Mouse (Mus musculus) erythroblast, embryonic 14.5 days (primary cell): ENCODE results near the gene Hlcs. TPM values are rescaled to one million over a fixed set of nuclear protein-coding genes. Genes with fewer than 3 reads are reported as not detected.
"Not testable (repeated sequence)": the region's sequence is repeated elsewhere in the genome, so short reads cannot be mapped to it uniquely, and the experiment has no call there.

ENCODE experiments used
- H3K27me3 ChIP-seq: 2 replicates; pipeline ENCODE4 v1.6.1; 2012; ENCODE audit warnings: inconsistent platforms; ENCODE audit not compliant: control insufficient read depth
- H3K36me3 ChIP-seq: 2 replicates; pipeline ENCODE4 v1.6.1; 2012; ENCODE audit warnings: mild to moderate bottlenecking, inconsistent platforms; ENCODE audit not compliant: control insufficient read depth
- H3K4me1 ChIP-seq: 2 replicates; pipeline ENCODE4 v1.6.1; 2012; ENCODE audit warnings: inconsistent platforms; ENCODE audit not compliant: control insufficient read depth
- H3K4me3 ChIP-seq: replicated peaks from 2 replicates; pipeline ENCODE3; 2012; ENCODE audit warnings: moderate library complexity, mild to moderate bottlenecking, inconsistent platforms
- H3K9me3 ChIP-seq: 2 replicates; pipeline ENCODE4 v1.6.1; 2012; ENCODE audit warnings: low read length, inconsistent platforms, mixed read lengths; ENCODE audit not compliant: control insufficient read depth
- GATA1 ChIP-seq: IDR thresholded peaks from 2 replicates; pipeline ENCODE4 v1.6.1; 2012; ENCODE audit warnings: low read length, inconsistent platforms, mixed read lengths
- TAL1 ChIP-seq: IDR thresholded peaks from 3 replicates; pipeline ENCODE4 v1.6.1; 2012; ENCODE audit warnings: low read length, inconsistent platforms, mixed read lengths
- polyA plus RNA-seq: library from polyadenylated mRNA; stranded (reverse); fragments of >175 nt; gene quantifications from 2 replicates; pipeline ENCODE4 v1.2.3, GENCODE M21; 2012

The Hlcs gene
- polyA plus RNA-seq, 1 experiment: 0.06 TPM

GRCm38 (mm10) chr16:94349588-94350286, 36.4 kb upstream of the Hlcs start:
- TF ChIP-seq TAL1 (no peak), GATA1 (no peak)
- Histone ChIP-seq H3K36me3 (no peaks in the 10 kb centered on the region), H3K4me3 (no peak overlapping the region), H3K4me1 (no peaks in the 10 kb centered on the region), H3K9me3 (no peaks in the 10 kb centered on the region), H3K27me3 (no peaks in the 10 kb centered on the region)

DNA sequence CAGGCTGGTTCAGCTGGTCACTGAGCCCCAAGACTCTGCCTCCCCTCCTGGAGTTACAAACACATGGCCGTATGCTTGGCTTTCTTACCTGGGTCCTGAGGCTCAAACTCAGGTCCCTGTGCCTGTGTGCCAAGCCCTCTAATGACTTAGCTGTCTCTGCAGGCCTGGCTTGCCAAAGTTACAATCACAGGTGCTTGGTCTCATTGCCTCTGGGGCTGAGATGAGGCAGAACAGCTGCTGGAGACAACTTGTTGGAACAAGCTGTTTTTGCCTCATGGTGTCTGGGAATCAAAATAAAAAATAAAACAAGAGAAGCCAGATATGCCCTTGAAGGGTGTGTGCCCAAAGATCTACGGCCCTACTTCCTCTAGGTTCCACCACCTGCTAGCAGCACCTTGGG, 35.4 kb upstream of the Hlcs start:
- Histone ChIP-seq H3K4me1 (no peaks in the 10 kb centered on the region), H3K36me3 (no peaks in the 10 kb centered on the region), H3K4me3 (no peak overlapping the region), H3K9me3 (no peaks in the 10 kb centered on the region), H3K27me3 (no peaks in the 10 kb centered on the region)
- TF ChIP-seq TAL1 (no peak), GATA1 (no peak)

DNA sequence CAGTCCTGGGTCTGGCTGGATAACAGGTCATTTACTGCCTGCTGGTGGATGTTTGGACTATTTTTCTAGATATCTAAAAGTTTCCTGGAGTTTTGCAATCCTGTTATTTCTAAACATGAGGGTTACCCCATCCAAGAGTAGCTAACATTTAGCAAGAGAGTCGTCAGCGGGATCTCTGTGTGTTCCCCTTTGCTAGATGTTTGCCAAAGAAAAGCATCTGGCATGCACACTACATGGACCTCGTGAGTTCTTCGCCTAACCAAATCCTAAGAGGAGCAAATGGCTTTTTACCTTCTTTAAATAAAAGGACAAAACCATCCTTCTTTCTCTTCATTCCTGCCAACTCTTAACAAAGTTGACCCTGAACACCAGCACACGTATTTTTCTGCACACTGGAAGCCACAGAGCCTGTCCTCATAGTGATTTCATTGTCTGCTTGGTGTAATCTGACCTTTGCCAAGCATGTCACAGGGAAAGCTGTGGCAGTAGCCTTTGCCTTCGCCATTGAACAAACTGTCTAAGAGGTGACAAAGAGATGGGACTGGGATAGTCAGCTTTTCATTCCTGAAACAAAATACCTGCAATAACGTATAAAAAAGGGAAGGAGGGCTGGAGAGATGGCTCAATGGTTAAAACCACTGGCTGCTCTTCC, 33.8 kb upstream of the Hlcs start:
- H3K27me3 ChIP-seq: no peaks in the 10 kb centered on the region
- no peak overlapping the region for H3K4me3 ChIP-seq
- no peaks in the 10 kb centered on the region for H3K9me3 ChIP-seq
- no peaks in the 10 kb centered on the region for H3K4me1 ChIP-seq
- H3K36me3 ChIP-seq: no peaks in the 10 kb centered on the region
- TF ChIP-seq TAL1: no peak
- no peak for TF ChIP-seq GATA1

GRCm38 (mm10) chr16:94345733-94346132, 32.4 kb upstream of the Hlcs start:
- H3K9me3 ChIP-seq: no peaks in the 10 kb centered on the region
- TF ChIP-seq GATA1 (no peak), TAL1 (no peak)
- no peaks in the 10 kb centered on the region for H3K4me1 ChIP-seq
- no peaks in the 10 kb centered on the region for H3K27me3 ChIP-seq
- no peak overlapping the region for H3K4me3 ChIP-seq
- no peaks in the 10 kb centered on the region for H3K36me3 ChIP-seq

DNA sequence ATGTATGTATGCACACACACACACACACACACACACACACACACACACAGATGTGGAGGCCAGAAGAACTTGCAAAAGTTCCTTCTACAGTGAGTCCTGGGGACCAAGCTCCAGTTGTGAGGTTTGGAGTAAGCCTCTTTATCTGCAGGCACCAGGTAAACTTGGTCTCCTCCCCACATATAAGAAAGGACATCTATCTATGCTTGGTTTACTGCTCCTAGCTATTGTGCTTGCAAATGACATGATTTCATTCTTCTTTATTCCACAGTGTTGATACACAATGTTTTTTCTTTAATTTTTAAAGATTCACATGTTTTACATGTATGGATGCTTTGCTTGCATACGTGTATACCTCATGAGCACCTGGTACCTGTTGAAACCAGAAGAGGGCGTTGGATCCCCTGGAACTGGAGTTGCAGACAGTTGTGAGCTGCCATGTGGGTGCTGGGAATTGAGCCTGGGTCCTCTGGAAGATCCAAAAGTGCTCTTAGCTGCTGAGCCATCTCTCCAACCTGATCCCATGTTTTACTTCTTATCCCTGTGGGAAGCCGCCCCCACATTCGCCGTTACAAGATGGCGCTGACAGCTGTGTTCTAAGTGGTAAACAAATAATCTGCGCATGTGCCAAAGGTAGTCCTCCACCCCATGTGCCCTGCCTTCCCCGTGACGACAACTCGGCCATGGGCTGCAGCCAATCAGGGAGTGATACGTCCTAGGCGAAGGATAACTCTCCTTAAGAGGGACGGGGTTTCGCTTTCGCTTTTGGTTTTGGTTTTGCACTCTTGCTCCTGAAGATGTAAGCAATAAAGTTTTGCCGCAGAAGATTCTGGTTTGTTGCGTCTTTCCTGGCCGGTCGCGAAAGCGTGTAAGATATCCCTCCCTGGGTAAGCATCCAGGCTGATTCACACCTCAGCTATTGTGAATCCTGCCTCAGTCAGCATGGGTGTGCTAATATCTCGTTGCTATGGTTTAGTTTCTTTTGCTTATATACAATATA, 26.1 kb upstream of the Hlcs start:
- H3K27me3 ChIP-seq, H3K9me3 ChIP-seq, H3K4me1 ChIP-seq, H3K36me3 ChIP-seq, H3K4me3 ChIP-seq: not testable (repeated sequence)

DNA sequence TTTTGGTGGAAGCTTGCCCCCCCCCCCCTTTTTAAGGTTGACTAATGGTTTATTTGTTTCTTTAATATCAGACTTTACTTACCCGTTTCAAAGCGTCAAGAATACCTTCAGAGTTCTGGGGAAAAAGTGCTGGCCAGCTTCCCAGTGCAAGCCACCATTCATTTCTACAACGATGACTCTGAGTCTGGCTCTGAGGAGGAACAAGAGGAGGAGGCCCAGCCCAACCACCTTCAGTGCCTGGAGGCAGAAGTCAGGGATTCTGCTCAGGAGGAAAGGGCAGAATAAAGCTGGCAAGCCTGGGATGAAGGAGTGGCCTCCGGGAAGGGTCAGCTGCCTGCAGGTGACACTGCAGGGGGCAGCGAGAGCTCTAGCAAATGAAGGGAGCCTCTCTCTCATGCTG, 22.3 kb upstream of the Hlcs start:
- H3K36me3 ChIP-seq: no peaks in the 10 kb centered on the region
- H3K9me3 ChIP-seq: no peaks in the 10 kb centered on the region
- H3K27me3 ChIP-seq: no peaks in the 10 kb centered on the region
- no peaks in the 10 kb centered on the region for H3K4me1 ChIP-seq
- TF ChIP-seq GATA1 (no peak), TAL1 (no peak)
- no peak overlapping the region for H3K4me3 ChIP-seq

DNA sequence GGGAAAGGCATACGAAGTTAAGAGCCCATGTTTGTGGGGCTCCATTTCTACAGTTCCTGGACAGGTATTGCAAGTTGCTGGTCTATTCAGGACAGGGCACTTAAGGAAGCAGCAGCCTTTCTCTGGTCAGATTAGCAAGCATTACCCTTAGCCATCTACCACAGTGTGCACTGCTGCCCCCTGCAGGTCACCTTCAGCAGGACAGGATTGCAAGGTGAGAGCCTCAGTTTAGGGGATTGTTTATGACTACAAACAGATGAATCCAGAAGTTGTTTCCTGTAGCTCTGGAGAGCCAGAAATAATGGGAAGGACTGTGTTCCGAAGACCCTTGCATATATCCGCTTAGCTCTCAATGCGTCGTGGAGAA, 18.5 kb upstream of the Hlcs start:
- H3K9me3 ChIP-seq: no peaks in the 10 kb centered on the region
- H3K4me1 ChIP-seq: peaks cover 22% of the 10 kb centered on the region
- H3K4me3 ChIP-seq: no peak overlapping the region
- TF ChIP-seq TAL1 (no peak), GATA1 (no peak)
- H3K36me3 ChIP-seq: no peaks in the 10 kb centered on the region
- peaks cover 23% of the 10 kb centered on the region for H3K27me3 ChIP-seq

- H3K4me1 ChIP-seq: peaks cover 24% of the 10 kb centered on the region
- no peaks in the 10 kb centered on the region for H3K36me3 ChIP-seq
- peaks cover 23% of the 10 kb centered on the region for H3K27me3 ChIP-seq
- no peak overlapping the region for H3K4me3 ChIP-seq
- TF ChIP-seq TAL1 (no peak), GATA1 (no peak)
- no peaks in the 10 kb centered on the region for H3K9me3 ChIP-seq
Measured at GRCm38 (mm10) chr16:94331233-94331885, 18.0 kb upstream of the Hlcs start.

DNA sequence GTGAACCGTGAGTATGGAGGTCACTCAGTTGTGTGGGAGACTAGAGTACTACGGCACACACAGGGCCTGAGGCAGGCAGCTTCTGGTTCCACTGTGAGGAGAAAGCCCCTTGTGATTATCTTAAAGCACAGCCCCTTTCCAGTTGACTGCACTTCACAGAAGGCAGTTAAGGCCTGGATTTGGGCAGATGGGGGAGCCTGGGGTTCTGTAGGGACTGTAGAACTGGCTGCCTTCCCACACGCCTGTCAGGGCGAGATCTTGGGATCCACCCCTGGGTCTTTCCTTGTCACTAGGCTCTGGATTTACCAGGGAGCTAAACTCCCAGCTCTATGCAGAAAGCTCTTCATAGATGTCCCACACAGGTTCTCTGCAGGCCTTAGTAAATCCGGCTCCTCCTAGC, 17.1 kb upstream of the Hlcs start:
- no peak overlapping the region for H3K4me3 ChIP-seq
- peaks cover 32% of the 10 kb centered on the region for H3K4me1 ChIP-seq
- TF ChIP-seq GATA1: no peak
- TF ChIP-seq TAL1: no peak
- no peaks in the 10 kb centered on the region for H3K9me3 ChIP-seq
- H3K36me3 ChIP-seq: no peaks in the 10 kb centered on the region
- H3K27me3 ChIP-seq: peaks cover 23% of the 10 kb centered on the region
